Mouse (Mus musculus) myocyte (in vitro differentiated cells): Measurements from ENCODE around the gene Serpina10. TPM values are rescaled to one million over a fixed set of nuclear protein-coding genes. Genes with fewer than 3 reads are reported as not detected.
A peak's percentile ranks its signal among the peaks of the same experiment; 100 is the strongest.

Source experiments
- H3K27me3 ChIP-seq: one replicate; pipeline ENCODE4 v1.6.1; 2011; ENCODE audit not compliant: control insufficient read depth, insufficient read depth, insufficient read length
- H3K36me3 ChIP-seq: one replicate; pipeline ENCODE4 v1.6.1; 2011; ENCODE audit not compliant: control insufficient read depth, insufficient read depth
- H3K4me2 ChIP-seq: one replicate; pipeline ENCODE4 v1.6.1; 2011; ENCODE audit warnings: low read depth, control low read depth
- H3K4me3 ChIP-seq: one replicate; pipeline ENCODE4 v1.5.1; 2011; ENCODE audit warnings: mild to moderate bottlenecking, control low read depth, moderate library complexity
- H3K79me2 ChIP-seq: one replicate; pipeline ENCODE4 v1.6.1; 2011; ENCODE audit not compliant: control insufficient read depth, insufficient read depth
- H3ac ChIP-seq: one replicate; pipeline ENCODE4 v1.6.1; 2011; ENCODE audit not compliant: control insufficient read depth, insufficient read length
- CEBPB ChIP-seq: IDR thresholded peaks from 2 replicates; pipeline ENCODE4 v1.6.1; 2011; ENCODE audit warnings: mild to moderate bottlenecking, moderate library complexity; ENCODE audit not compliant: poor library complexity, insufficient read depth, severe bottlenecking
- E2F4 ChIP-seq: IDR thresholded peaks from one replicate; pipeline ENCODE4 v1.6.1; 2011; ENCODE audit warnings: mild to moderate bottlenecking, control low read depth, moderate library complexity; ENCODE audit not compliant: insufficient read depth
- MAX ChIP-seq: IDR thresholded peaks from one replicate; pipeline ENCODE4 v1.6.1; 2011; ENCODE audit warnings: low read depth, mild to moderate bottlenecking, control low read depth
- MYOD1 ChIP-seq, 3 experiments: IDR thresholded peaks; one replicate each; pipeline ENCODE4 v1.6.1; 2011; ENCODE audit warnings: control low read depth in 2 of 3, low read depth in 2 of 3, mild to moderate bottlenecking in 2 of 3, moderate library complexity in 1 of 3; ENCODE audit not compliant: insufficient read length in 2 of 3, control insufficient read depth in 1 of 3
- MYOG ChIP-seq, 3 experiments: IDR thresholded peaks; one replicate each; pipeline ENCODE4 v1.6.1; 2011; ENCODE audit warnings: control low read depth in 2 of 3, low read depth in 2 of 3, mild to moderate bottlenecking in 2 of 3; ENCODE audit not compliant: insufficient read length in 2 of 3, control insufficient read depth in 1 of 3, insufficient read depth in 1 of 3
- POLR2A ChIP-seq: IDR thresholded peaks from one replicate; pipeline ENCODE4 v1.6.1; 2011; ENCODE audit warnings: low read depth, mild to moderate bottlenecking, control low read depth, moderate library complexity; ENCODE audit not compliant: insufficient read length
- POLR2AphosphoS2 ChIP-seq: IDR thresholded peaks from one replicate; pipeline ENCODE4 v1.6.1; 2011; ENCODE audit warnings: low read depth, control low read depth; ENCODE audit not compliant: insufficient read length
- REST ChIP-seq: IDR thresholded peaks from one replicate; pipeline ENCODE4 v1.6.1; 2011; ENCODE audit warnings: mild to moderate bottlenecking, control low read depth, moderate library complexity; ENCODE audit not compliant: insufficient read depth, insufficient read length
- SRF ChIP-seq: IDR thresholded peaks from one replicate; pipeline ENCODE4 v1.6.1; 2011; ENCODE audit warnings: low read depth; ENCODE audit not compliant: control insufficient read depth, insufficient read length
- TCF12 ChIP-seq: IDR thresholded peaks from one replicate; pipeline ENCODE4 v1.6.1; 2011; ENCODE audit warnings: mild to moderate bottlenecking, control low read depth; ENCODE audit not compliant: poor library complexity, insufficient read depth, severe bottlenecking
- TCF3 ChIP-seq: IDR thresholded peaks from one replicate; pipeline ENCODE4 v1.6.1; 2011; ENCODE audit warnings: low read depth, control low read depth; ENCODE audit not compliant: insufficient read length
- USF1 ChIP-seq: IDR thresholded peaks from one replicate; pipeline ENCODE4 v1.6.1; 2011; ENCODE audit warnings: low read depth, mild to moderate bottlenecking, control low read depth, moderate library complexity
- polyA plus RNA-seq: library from polyadenylated mRNA; unstranded; fragments of >200 nt; fragmentation: generic; extraction: Trizol; gene quantifications from one replicate; pipeline ENCODE4 v1.2.1, GENCODE M21; 2012; ENCODE audit warnings: missing spikeins

Serpina10 gene
- polyA plus RNA-seq, 1 experiment = not detected

GRCm38 (mm10) chr12:103659171-103659570 is 27.9 kb upstream of the Serpina10 start:
- no peaks in the 10 kb centered on the region for H3K27me3 ChIP-seq
- H3ac ChIP-seq = no peak overlapping the region
- H3K79me2 ChIP-seq = no peaks in the 10 kb centered on the region
- no peak overlapping the region for H3K4me2 ChIP-seq
- H3K4me3 ChIP-seq = no peak overlapping the region
- no peaks in the 10 kb centered on the region for H3K36me3 ChIP-seq
- TF ChIP-seq E2F4 = no peak
- TF ChIP-seq TCF12 = no peak
- no peak for TF ChIP-seq USF1
- no peak for TF ChIP-seq MYOD1 (IDR thresholded peaks at IDR 0.05; ENCODE audit: control insufficient read depth in 1 of 3, insufficient read length in 2 of 3, low read depth in 2 of 3)
- TF ChIP-seq SRF = no peak
- no peak for TF ChIP-seq CEBPB
- TF ChIP-seq MYOG (IDR thresholded peaks at IDR 0.05; ENCODE audit: control insufficient read depth in 1 of 3, insufficient read depth in 1 of 3, insufficient read length in 2 of 3, low read depth in 2 of 3) = no peak
- TF ChIP-seq REST = no peak
- TF ChIP-seq MAX = no peak
- no peak for TF ChIP-seq POLR2AphosphoS2
- TF ChIP-seq POLR2A = no peak
- no peak for TF ChIP-seq TCF3

- TF ChIP-seq MYOD1 (IDR thresholded peaks at IDR 0.05; ENCODE audit: control insufficient read depth in 1 of 3, insufficient read length in 2 of 3, low read depth in 2 of 3) (no peak), MYOG (IDR thresholded peaks at IDR 0.05; ENCODE audit: control insufficient read depth in 1 of 3, insufficient read depth in 1 of 3, insufficient read length in 2 of 3, low read depth in 2 of 3) (no peak), MAX (no peak), POLR2A (no peak)
- Histone ChIP-seq H3K79me2 (no peaks in the 10 kb centered on the region), H3ac (no peak overlapping the region), H3K4me2 (no peak overlapping the region), H3K36me3 (no peaks in the 10 kb centered on the region), H3K4me3 (no peak overlapping the region), H3K27me3 (no peaks in the 10 kb centered on the region)
Observed at GRCm38 (mm10) chr12:103657991-103658390, 26.7 kb upstream of the Serpina10 start.

- TF ChIP-seq MYOD1 (IDR thresholded peaks at IDR 0.05; ENCODE audit: control insufficient read depth in 1 of 3, insufficient read length in 2 of 3, low read depth in 2 of 3) = peak; percentile 38 to 85 (median 82)
- peak; percentile 30 for TF ChIP-seq TCF12
- no peak for TF ChIP-seq E2F4
- TF ChIP-seq MYOG (IDR thresholded peaks at IDR 0.05; ENCODE audit: control insufficient read depth in 1 of 3, insufficient read depth in 1 of 3, insufficient read length in 2 of 3, low read depth in 2 of 3) = peak; percentile 45 to 69 (median 50)
- TF ChIP-seq MAX = no peak
- Histone ChIP-seq H3ac (no peak within 1 kb of the TSS), H3K27me3 (no peaks in the 10 kb centered on the region), H3K4me3 (no peak within 1 kb of the TSS), H3K36me3 (no peaks in the 10 kb centered on the region), H3K79me2 (no peaks in the 10 kb centered on the region), H3K4me2 (peak within 1 kb of the TSS; percentile 69)
Observed at GRCm38 (mm10) chr12:103656848-103657626, 25.8 kb upstream of the Serpina10 start, which contains the start of gene Serpina6. Gene Serpina6 (minus strand): TSS chr12:103657212.

DNA sequence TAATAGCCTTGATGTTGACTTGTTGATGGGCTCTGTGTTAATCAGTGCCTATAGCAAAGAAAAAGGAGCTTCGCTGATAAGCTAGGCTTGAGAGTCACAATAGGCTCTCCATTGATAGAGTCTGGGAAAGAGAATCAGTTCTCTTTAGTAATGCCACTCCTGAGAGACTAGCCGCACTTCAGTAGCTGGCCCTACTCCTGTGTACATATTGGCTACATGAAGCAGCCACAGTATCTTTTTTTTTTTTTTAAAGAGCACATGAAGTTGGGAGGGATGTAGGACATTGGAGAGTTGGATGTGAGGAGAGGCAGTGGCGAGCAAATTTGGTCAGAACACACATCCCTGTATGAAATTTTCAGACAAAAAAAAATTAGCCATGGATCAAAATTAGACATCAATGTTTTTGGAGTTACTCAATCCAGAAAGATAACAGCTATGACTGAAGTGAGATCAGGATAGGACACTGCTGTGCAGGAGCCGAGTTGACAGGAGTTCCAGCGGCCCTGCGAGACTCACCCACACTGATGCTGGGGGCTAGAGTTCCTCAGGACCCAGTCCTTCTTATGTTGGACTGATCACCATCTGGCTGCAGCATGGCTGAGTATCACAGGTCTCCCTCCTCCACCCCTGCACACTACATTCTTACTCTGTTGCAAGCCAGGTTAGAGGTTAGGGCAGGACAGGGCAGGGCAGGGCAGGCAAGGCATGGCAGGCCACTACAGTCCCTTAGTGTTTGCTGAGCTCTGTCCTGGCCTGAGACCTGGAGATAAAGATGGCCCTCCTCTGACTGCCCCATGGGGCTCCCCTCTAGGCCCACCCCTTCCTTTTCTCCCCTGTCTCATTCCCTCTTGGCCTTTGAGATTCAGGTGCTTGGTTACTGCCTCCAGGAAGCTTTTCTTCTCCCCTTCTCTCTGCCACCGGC is 24.1 kb upstream of the Serpina10 start:
- Histone ChIP-seq H3K4me3 (no peak overlapping the region), H3K4me2 (no peak overlapping the region), H3ac (no peak overlapping the region), H3K36me3 (no peaks in the 10 kb centered on the region), H3K27me3 (no peaks in the 10 kb centered on the region), H3K79me2 (no peaks in the 10 kb centered on the region)
- TF ChIP-seq USF1 (no peak), CEBPB (no peak), E2F4 (no peak)

DNA sequence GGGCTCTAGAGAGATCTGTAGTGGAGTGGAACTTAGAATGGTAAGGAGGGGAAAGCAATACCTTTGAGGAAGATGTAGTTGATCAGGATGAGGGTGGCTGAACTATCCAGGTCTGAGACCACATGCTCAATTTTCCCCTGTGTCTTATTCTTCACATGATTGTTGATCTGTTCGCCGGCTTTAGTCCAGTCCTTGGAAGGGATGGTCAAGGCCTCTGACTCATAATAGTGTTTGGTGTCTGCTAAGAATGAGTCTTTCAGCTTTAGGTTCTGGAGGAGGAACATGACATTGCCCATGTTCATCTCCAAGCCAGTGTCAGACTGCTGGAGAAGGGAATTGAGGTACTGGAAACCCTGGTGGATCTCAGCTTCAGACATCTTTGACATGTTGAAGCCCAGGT is 22.6 kb upstream of the Serpina10 start:
- no peaks in the 10 kb centered on the region for H3K27me3 ChIP-seq
- H3K4me2 ChIP-seq = no peak overlapping the region

More for the DNA sequence above, 22.6 kb upstream of the Serpina10 start:
- no peak overlapping the region for H3ac ChIP-seq
- no peak for TF ChIP-seq MAX
- TF ChIP-seq REST = no peak
- no peak for TF ChIP-seq TCF12
- no peak for TF ChIP-seq MYOG (IDR thresholded peaks at IDR 0.05; ENCODE audit: control insufficient read depth in 1 of 3, insufficient read depth in 1 of 3, insufficient read length in 2 of 3, low read depth in 2 of 3)
- no peak for TF ChIP-seq POLR2AphosphoS2
- TF ChIP-seq USF1 = no peak
- TF ChIP-seq CEBPB = no peak
- TF ChIP-seq POLR2A = no peak
- TF ChIP-seq E2F4 = no peak
- TF ChIP-seq SRF = no peak
- no peak for TF ChIP-seq MYOD1 (IDR thresholded peaks at IDR 0.05; ENCODE audit: control insufficient read depth in 1 of 3, insufficient read length in 2 of 3, low read depth in 2 of 3)
- no peak for TF ChIP-seq TCF3
- H3K79me2 ChIP-seq = no peaks in the 10 kb centered on the region
- no peaks in the 10 kb centered on the region for H3K36me3 ChIP-seq
- no peak overlapping the region for H3K4me3 ChIP-seq
